Mouse (Mus musculus) left cerebral cortex, adult 2 months (tissue): ENCODE measurements around the gene Unc93b1. TPM values are rescaled to one million over a fixed set of nuclear protein-coding genes. Genes with fewer than 3 reads are reported as not detected.
A peak's percentile ranks its signal among the peaks of the same experiment; 100 is the strongest.
"Not testable (repeated sequence)": the region's sequence is repeated elsewhere in the genome, so short reads cannot be mapped to it uniquely, and the experiment has no call there.

Experiments
- DNase-seq, 2 experiments: peaks; one replicate each; pipeline ENCODE4 v3.0.0; 2021 to 2022; ENCODE audit warnings: low spot score in 2 of 2, mixed read lengths in 1 of 2; ENCODE audit errors: extremely low spot score in 1 of 2
- H3K27ac ChIP-seq: fragments of 200-600 bp; 2 replicates; pipeline ENCODE4 v1.8.1; 2022
- H3K4me3 ChIP-seq: fragments of 200-600 bp; 2 replicates; pipeline ENCODE4 v1.8.1; 2022
- CTCF ChIP-seq: fragments of 200-600 bp; IDR thresholded peaks from 2 replicates; pipeline ENCODE4 v1.8.1; 2022; ENCODE audit warnings: antibody characterized with exemption, mild to moderate bottlenecking, moderate library complexity
- intact Hi-C: fragments of 180-260 bp; cut with DNase I; formaldehyde crosslinking; loops from one replicate; pipeline ENCODE4 v1.15.1; 2025
- total RNA-seq, 2 experiments: library from RNA; stranded (reverse); gene quantifications; 2 replicates each; pipeline ENCODE4 v1.2.3; 2021

Gene Unc93b1
- total RNA-seq, 2 experiments from 2014 or later: 12.9 to 16.3 TPM

DNA sequence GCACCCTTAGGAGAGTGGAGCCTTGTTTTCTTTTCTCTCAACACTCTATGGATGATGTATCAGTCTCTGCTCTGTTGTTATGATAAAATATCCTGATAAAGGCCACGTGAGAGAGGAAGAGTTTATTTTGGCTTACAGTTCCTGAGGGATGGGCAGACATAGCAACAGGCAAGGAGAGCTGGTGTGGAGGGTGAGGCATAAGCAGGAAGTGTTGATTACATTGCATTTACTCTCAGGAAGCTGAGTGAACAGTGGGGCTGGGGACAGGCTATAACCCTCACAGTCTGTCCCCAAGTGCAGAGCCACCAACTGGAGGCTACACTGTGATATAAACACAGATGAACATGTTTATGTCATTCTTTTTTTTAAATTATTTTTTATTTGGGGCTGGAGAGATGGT is 17.1 kb downstream of the Unc93b1 start:
- Histone ChIP-seq H3K4me3 (no peak overlapping the region), H3K27ac (no peak overlapping the region)
- DNase-seq: no peak
- intact Hi-C loops: loop anchor here (10.0 kb wide), 1 partner anchor 133 kb away; the partner anchor contains the start of gene Cabp2
- no peak for TF ChIP-seq CTCF

GRCm38 (mm10) chr19:3955033-3955432 is 20.0 kb downstream of the Unc93b1 start:
- no peak for TF ChIP-seq CTCF
- Histone ChIP-seq H3K27ac (no peak overlapping the region), H3K4me3 (no peak overlapping the region)
- intact Hi-C loops: loop anchor here (10.0 kb wide), 1 partner anchor 130 kb away; the partner anchor contains the start of gene Cabp2
- DNase-seq: no peak

GRCm38 (mm10) chr19:3955804-3956203 is 20.8 kb downstream of the Unc93b1 start:
- H3K27ac ChIP-seq: no peak overlapping the region
- TF ChIP-seq CTCF: no peak
- no peak overlapping the region for H3K4me3 ChIP-seq
- intact Hi-C loops: loop anchor here (10.0 kb wide), 1 partner anchor 129 kb away; the partner anchor contains the start of gene Cabp2
- no peak for DNase-seq

GRCm38 (mm10) chr19:3957296-3958036 is 22.5 kb downstream of the Unc93b1 start:
- intact Hi-C loops: loop anchor here (10.0 kb wide), 1 partner anchor 127 kb away; the partner anchor contains the start of gene Cabp2

GRCm38 (mm10) chr19:3958470-3958869 is 23.5 kb downstream of the Unc93b1 start, which contains the start of gene Aldh3b3:
Gene Aldh3b3 (plus strand): TSS chr19:3958645.
- no peak for TF ChIP-seq CTCF
- no peak within 1 kb of the TSS for H3K27ac ChIP-seq
- no peak within 1 kb of the TSS for H3K4me3 ChIP-seq
- intact Hi-C loops: loop anchor here (10.0 kb wide), 1 partner anchor 126 kb away; the partner anchor contains the start of gene Cabp2
- no peak for DNase-seq

More at GRCm38 (mm10) chr19:3957296-3958036, 22.5 kb downstream of the Unc93b1 start:
- DNase-seq, H3K4me3 ChIP-seq, H3K27ac ChIP-seq: not testable (repeated sequence)

DNA sequence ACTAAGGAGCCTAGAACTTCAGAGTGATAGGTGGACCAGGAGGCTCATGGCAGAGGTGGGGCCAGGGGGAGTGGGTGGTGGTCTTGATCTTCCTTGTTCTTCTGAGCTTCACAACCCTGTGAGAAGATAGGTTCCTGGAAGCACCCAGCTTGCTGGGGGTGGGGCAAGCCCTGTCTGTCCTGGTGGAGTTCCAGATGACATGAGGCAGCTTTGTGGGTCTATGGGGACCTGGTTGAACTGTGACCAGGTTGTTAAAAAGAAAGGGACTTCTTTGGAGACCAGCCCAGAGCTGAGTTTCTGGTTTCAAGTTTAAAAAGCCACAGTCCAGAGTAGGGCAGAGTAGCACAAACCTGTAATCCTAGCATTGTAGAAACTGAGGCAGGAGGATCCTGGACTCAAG is 24.0 kb downstream of the Unc93b1 start:
- DNase-seq: no peak
- H3K27ac ChIP-seq: no peak overlapping the region
- H3K4me3 ChIP-seq: no peak overlapping the region
- no peak for TF ChIP-seq CTCF
- intact Hi-C loops: loop anchor here (10.0 kb wide), 1 partner anchor 126 kb away; the partner anchor contains the start of gene Cabp2

DNA sequence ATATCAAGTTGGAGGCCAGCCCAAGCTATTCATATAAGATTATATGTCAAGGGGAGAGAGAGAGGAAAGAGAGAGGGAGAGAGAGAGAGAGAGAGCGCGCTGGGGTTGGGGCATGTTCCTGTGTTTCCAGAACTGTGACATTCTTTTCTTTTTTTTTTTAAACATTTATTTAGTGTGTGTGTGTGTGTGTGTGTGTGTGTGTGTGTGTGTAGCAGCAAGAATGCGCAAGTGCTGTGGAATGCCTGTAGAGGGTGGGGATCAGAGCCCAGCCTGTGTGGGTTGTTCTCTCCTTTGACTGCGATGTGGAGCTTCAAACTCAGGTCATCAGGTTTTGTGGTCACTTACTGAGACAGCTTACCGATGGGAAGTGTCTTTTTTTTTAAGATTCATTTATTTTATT is 25.2 kb downstream of the Unc93b1 start:
- intact Hi-C loops: no loop called here
- Histone ChIP-seq H3K27ac (no peak overlapping the region), H3K4me3 (no peak overlapping the region)
- no peak for TF ChIP-seq CTCF
- no peak for DNase-seq

GRCm38 (mm10) chr19:3961805-3962204 is 26.8 kb downstream of the Unc93b1 start:
- H3K4me3 ChIP-seq, intact Hi-C loops, DNase-seq, H3K27ac ChIP-seq: not testable (repeated sequence)

- no peak overlapping the region for H3K4me3 ChIP-seq
- no peak for DNase-seq
- TF ChIP-seq CTCF: peak; percentile 14; the same call in 1 of the 2 replicates
- H3K27ac ChIP-seq: no peak overlapping the region
- intact Hi-C loops: no loop called here
Observed at GRCm38 (mm10) chr19:3962469-3962868, 27.5 kb downstream of the Unc93b1 start.

DNA sequence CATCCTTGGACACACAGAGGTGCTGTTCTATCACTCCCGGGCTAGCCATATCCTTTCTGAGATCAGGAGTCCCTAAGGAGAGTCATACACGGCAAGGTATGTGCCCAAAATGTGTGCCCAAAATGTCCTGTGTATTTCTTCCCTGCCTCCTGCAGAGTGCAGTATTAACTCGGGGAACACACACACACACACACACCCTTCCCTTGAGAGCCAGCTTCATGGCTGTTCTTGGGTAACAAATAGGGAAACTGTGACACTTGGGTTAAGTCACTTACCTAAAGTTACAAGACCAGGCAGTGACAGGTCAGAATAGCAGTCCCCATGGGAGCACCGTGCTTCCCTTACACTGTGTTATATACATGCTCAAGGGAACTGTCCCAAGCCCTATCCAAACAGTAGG is 29.0 kb downstream of the Unc93b1 start:
- DNase-seq: no peak
- intact Hi-C loops: no loop called here
- Histone ChIP-seq H3K4me3 (no peak overlapping the region), H3K27ac (no peak overlapping the region)
- TF ChIP-seq CTCF: no peak

- peak; percentile 38 for TF ChIP-seq CTCF
- no peak overlapping the region for H3K27ac ChIP-seq
- H3K4me3 ChIP-seq: no peak overlapping the region
- intact Hi-C loops: no loop called here
- DNase-seq: no peak
Observed at GRCm38 (mm10) chr19:3966330-3967075, 31.5 kb downstream of the Unc93b1 start.

DNA sequence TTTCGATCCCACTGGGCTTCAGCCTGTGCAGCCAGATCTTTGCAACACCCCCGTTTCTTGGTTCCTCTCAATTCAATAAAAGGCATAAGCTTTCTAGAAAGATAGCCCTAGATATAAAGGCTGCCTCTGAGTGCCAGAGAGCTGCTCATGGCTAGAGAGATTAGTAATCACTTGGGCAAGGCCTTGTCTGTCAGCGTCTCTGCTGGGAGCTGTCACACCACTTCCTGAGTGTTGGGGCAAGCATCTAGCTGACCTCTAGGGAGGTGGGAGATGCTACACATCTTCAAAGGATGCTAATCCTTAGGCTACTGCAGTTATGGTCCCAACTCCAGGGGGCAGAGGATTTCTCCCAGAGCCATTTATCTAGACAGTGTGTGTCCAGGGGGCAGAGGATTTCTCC is 32.3 kb downstream of the Unc93b1 start:
- Histone ChIP-seq H3K4me3 (no peak overlapping the region), H3K27ac (no peak overlapping the region)
- DNase-seq: no peak
- TF ChIP-seq CTCF: no peak
- intact Hi-C loops: no loop called here
